Mouse (Mus musculus) common myeloid progenitor, adult 5-6 weeks (primary cell): ENCODE results near the gene Edil3. TPM values are rescaled to one million over a fixed set of nuclear protein-coding genes. Genes with fewer than 3 reads are reported as not detected.

ENCODE experiments used
- ATAC-seq: replicated peaks from 2 replicates; pipeline ENCODE4 v1.8.0; 2016; ENCODE audit warnings: low read depth, mild to moderate bottlenecking, moderate TSS enrichment, inconsistent platforms; ENCODE audit not compliant: poor library complexity, severe bottlenecking
- total RNA-seq: library from RNA; stranded (forward); fragments of 200-1000, 187-1606 nt; gene quantifications from 2 replicates; pipeline ENCODE4 v1.2.3, GENCODE M21; 2017

The Edil3 gene
- not detected in 2 replicates for total RNA-seq

DNA sequence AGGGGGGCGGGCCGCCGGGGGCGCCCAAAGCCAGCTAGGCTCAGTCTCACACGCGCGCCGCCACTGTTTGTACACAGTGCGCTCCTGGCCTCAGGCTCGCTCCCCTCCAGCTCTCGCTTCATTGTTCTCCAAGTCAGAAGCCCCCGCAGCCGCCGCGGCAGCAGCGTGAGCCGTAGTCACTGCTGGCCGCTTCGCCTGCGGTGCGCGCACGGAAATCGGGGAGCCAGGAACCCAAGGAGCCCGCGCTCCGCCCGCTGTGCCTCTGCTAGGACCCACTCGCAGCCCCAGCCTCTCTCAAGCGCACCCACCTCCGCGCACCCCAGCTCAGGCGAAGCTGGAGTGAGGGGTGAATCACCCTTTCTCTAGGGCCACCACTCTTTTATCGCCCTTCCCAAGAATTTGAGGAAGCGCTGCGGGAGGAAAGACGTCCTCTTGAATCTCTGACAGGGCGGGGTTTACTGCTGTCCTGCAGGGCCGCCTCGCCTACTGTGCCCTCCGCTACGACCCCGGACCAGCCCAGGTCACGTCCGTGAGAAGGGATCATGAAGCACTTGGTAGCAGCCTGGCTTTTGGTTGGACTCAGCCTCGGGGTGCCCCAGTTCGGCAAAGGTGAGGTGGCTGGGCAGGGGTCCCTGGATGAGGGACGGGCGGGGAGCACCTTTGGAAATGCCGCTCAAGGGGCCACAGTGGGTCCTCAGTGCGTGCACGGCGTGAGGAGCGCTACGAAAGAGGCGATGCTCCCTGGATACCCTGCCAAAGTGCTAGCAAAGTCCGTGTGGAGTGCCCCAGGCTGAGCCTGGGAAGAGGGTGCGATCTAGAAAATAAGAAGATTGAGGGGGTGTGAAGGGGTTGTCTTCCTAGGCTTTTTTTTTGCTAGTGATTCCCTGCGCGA, at the start of gene Edil3:
Gene Edil3, plus strand, starts transcription at position 33 of the 892 bp plus-strand sequence.
- peak; percentile 83 for ATAC-seq

DNA sequence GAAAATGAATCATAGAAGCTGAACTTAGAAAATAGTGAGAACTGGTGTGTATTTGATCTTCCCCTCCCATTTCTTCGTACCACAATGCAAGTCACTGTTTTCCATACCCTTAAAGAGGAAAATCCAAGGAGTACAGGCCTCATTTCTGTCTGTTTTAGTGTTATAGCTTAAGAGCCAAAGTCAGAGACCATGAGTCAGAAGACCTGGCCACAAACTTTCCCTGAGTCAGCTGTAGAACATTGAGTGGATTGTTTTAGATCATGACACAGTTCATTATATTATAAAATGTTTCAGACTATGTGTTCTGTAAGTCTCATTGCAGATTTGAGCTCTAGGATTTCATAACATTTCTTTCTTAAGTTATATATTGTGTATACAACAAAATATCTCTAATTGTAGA, 22.1 kb upstream of the Edil3 start:
- no peak for ATAC-seq

DNA sequence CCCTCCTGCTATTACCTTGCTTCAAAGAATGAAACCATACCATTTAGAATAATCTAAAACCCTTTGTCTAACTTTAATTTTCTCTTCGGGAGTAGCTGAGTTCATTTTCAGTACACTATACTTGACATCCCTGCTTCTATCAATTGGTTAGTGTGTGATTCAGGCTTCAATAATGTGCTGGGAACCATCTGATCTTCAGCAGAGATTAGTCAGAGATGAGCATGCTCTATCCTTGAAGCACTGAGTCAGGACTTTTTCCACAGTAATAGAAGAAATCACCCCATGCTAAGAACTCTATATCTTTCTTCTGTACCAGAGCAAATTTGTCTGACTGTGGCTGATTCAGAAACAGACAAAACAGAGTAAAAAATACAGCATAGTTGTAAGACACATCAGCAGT, 20.3 kb upstream of the Edil3 start:
- no peak for ATAC-seq

DNA sequence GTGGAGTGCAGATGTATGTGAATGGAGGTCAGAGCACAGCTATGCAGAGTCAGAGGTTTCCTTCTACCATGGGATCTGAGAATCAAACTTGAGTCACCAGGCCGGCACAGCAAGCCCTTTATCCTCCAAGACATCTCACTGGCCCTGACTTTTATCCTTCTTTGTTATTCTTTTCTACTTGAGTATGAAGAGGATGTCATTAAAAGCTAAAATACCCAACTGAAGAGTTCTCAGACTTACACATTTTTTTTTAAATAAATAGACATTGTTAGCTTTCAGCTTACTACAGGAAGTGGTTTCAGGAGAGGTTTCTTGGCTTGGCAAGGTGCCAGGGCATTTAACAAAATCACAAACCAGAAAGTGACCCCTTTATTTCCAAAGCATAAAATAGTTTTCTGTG, 15.4 kb upstream of the Edil3 start:
- ATAC-seq, result peak; percentile 70

DNA sequence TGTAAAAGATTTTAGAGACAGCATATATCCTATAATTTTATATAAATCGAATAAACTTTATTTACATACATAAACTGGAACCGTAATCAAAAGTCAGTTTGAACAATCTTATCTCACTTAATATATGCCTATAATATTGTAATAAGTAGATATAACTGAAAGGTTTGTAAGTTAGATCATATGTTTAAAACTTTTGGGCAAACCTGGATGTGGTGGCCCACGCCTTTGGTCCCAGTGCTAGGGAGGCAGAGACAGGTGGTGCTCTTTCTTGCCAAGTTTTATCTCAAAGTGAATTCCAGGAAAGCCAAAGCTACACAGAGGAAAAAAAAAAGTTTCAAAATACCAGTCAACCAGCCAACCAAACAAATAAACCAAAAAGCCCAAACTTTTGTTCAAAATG, 15.0 kb upstream of the Edil3 start:
- no peak for ATAC-seq

DNA sequence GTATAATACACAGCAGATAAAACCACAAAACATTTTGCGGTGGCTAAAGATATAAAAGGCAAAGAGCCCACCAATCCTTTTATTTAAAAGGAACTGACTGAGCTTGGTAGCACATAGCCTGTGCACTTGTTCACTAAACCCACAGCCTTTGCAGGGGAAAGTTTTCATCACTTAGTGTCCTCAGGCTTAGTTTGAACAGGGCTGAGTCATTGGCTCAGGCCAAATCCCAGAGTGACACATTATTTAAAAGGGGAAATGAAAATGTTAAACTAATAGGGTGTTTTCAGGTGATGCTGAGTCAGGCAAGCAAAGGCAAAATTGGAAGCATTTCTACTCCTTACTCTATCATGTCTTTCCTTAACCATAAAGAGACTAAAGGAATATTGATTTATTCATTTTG, 11.2 kb upstream of the Edil3 start:
- ATAC-seq, result peak; percentile 65

DNA sequence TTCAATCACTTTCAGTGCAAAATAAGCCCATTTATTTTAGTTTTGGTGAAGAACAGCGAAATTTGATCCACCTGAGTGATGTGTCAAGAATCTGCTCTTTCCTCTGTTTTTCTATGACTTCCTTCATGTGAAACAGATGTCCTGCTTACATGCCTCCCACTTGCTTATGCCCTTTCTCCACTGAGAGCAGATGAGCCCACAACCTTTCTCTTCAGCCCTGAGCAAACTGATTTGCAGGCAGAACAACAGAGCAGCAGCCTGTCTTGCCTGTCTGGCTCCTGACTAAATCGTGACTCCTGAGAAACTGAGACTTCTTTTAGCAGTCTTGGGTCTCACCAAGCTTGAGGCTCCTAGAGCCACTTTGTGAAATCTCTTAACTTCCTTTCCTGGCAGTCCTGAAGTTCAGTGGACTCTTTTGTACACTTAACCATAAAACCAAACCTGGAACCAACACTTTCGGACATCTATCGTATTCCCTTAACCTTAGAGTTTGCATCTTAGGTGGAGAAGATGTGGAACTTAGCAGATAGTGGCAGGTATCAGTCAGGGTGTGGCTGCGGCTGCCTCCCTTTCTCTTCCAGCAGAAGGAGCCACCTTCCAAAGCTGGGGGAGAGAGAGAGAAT, 475 bp upstream of the Edil3 start:
- ATAC-seq, result no peak

DNA sequence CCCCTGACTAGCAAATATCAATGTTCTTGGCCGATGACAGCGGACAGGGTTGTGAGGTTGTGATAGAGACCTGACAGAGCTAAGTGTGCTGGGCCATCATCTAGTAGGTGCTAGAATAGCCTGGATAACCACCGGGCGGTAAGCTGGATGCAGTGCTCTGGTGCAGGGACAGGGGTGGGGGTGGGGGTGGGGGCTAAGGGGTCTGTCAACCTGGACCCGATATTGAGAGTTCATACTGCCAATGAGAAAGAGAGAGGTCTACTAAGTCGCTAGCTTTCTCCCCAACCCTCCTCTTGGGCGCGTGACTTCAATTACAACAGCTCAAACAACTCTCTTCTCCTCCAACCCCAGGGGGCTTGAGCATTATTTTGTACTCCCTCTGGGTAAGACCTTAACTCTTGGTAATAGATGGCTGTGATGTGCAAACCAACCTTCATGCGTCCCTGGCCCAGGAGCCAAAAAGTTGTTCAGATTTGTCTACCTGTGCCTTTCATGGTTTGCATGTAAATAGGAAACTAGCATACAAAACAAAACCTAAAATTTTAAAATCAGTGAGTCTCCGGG, 1.1 kb downstream of the Edil3 start:
- no peak for ATAC-seq

DNA sequence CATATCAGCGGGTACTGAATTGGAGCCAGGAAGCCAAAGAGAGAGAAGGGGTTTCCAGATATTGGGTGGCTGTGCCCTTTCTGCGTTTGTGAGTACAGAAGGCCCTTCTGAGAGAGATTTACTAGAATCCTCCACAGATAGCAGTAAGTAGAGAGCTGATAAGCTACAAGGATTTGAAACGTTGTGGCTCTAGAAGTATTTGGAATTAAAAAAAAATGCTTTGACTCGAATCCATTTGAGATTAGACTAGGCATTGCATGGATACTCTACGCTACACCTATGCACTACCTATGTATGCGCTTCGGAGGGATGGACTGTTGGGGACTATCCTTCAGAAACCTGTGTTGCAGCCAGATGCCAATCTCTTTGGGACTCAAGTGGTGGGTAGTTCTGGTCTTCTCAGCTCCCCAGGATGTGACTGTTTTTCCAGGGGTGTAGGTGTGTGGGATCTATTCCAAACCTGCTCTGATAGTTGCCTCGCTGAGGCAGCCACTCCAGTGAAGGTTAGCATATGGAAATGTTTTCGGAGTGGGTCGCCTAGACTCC, 1.8 kb downstream of the Edil3 start:
- no peak for ATAC-seq

DNA sequence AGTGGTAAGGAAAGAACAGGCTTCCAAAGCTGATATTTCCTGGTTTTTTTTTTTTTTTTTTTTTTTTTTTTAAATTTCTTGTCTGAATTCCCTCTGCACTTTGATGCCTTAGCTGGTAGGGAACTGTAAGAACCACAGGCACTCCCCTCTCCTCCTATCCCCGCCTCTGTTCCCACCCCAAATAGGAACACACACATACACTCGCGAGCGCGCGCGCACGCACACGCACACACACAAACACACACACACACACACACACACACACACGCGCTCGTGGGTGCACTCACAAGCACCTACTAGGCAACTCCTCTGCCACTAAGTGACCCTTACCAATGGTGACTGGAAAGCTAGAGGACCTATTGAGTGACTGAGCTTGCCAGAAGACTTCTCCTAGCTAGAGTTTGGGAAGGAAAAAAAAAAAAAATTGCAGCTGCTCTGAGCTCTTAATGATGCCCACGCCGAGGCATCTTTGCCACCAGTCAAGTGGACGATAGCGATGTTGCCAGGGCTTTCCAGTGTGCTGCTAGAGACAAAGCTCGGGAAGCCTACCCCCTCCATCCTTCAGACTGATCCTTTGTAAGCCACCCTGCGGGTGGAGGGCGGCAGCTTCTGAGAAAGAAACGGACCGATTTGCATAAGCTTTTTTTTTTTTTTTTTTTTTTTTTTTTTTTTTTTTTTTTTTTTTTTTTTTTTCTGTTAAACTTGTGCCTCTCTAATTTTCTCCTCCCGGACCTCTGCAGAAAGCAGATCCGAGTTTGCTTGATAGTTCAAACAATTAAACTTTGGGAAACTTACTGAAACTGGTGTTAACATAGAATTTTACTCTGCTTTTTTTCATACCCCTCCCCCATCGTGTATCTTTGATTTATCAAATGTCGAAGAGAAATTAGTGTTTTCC, 2.5 kb downstream of the Edil3 start:
- no peak for ATAC-seq

DNA sequence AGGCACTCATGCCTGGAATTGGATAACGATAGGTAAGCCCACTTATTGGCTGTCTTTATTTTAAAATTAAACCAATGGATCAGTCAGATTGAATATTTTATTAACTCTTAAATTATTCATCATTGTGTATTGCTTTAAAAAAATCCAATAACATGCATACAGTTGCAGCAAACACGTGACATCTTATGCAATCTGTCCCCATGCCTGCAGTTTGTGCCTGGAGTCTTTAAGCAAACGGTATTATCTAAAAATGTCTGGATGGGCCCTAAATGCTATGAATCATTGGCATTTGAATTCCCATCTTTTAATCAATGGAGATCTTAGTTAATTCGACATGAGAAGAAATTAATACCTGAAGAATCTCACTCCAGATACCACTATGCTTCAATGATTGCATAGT, 3.2 kb downstream of the Edil3 start:
- no peak for ATAC-seq

DNA sequence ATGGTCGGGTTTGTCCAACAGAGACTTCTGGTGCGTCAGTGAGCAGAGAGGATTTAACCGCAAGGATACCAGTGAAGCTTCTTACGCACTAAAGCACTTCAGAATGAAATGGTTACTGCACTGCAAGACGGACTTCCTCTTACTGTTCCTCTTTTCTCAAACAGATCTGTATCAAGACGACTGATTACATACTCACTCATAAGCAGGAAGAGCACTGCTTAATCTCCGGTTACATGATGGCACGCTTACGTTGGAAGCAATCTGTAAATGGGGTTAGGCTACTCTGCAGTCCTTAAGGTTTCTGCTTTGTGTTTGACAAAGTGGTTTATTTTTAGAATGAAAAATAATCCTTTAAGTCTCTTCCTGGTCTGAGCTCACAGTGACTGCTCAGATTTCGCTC, 7.1 kb downstream of the Edil3 start:
- ATAC-seq, result peak; percentile 97

DNA sequence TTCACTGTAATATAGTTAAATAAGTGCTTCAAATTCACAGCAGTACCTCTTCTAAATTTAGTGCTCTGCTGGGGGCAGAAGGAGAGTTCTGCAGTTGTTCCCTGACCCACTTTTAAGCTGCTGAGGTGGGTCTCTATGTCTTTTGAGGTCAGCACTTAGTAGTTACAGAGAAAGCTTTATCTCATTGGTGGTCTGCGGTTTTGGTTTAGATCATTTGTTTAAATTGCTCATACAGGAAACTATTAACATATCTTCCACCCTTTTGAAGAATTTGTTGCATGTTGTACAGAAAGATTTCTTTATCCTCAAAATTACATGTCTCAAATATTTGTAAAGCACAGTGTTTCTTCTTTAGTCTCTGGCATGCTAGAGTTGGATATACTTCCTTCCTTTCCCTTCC, 12.5 kb downstream of the Edil3 start:
- no peak for ATAC-seq

DNA sequence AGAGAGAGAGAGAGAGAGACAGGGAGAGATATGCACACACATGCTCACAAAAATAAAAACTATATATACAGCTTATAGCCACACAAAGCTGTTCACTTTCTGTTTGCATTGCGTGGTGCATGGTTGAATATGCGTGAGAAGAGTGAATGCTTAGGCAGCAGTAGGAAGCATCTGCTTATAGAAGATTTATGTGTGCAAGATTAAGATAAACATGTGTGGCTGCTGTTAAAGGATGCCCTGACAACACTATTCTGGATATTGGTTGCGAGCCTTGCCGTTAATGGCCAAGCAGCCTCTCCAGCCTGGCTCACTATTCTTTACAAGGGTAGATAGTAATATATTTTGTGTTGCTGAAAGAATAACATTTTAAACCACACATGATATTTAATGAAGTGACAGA, 28.5 kb downstream of the Edil3 start:
- ATAC-seq, result no peak

DNA sequence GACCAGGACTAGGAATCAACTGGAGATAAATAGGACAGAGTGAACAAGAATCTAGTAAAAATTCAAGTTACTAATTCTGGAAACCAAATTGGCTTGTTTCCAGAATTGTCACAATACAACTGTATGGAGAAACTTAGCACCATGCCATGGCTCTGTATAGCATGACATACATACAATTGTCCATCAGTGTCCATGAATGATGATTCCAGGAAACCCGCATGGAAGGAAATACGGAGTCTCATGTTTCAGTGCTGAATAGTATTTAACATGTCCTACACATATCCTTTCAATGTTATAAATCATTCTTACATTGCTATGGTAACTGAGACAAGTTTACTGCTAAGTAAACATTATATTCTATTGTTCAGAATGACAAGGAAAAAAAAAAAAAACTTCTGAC, 58.7 kb downstream of the Edil3 start:
- no peak for ATAC-seq

DNA sequence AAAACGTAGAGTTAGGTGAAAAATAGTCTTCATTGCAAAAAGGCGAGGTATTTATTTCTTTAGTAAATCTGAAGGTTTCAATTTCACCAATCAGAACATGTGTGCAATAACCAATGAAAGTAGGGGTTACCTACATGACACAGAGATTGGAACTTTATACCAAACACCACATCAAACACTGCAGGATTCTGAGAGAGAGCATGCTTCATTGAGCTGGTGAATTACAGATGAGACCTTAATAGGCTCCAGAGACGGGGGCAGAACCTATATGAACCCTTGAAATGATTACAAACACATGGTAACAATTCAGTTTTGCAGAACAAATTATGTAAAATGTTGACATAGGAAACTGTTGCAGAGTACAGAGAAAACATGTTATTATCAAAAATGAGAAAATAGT, 69.5 kb downstream of the Edil3 start:
- ATAC-seq, result no peak

DNA sequence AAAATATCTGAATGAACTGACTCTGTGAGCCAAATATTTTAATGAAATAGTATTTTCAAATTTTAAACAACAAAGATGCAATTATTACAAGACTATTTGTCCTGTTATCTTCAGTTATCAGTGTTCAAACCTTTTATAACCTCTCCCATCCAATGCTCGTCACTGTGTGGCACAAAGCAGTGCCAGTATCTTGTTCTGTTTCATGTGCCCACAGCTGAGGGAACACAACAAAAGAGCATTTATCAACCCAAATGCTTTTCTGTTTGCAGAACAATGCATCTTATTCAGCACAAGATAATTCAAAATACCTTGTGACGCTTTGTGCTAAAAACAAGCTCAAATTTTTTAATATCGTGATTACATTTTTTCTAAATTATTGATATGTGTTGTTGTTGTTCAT, 78.8 kb downstream of the Edil3 start:
- no peak for ATAC-seq

DNA sequence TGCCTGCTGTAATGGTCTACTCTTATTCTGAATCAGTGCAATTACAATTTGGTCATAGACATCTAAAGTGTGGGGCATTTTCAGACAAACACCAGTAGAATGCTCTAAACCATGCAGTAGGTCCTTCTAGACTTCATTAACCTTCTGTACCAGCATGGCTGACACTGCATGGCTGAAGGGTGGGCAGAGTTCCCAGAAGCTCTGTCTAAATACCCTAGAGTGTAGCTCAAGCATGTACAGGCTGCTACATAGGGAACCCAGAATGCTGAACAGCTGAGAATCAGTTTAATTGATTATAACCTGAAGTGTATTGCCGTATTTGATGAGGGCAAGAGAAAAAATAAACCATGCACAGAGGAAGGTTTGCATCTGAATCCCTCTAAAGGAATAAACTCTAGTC, 86.1 kb downstream of the Edil3 start:
- no peak for ATAC-seq

DNA sequence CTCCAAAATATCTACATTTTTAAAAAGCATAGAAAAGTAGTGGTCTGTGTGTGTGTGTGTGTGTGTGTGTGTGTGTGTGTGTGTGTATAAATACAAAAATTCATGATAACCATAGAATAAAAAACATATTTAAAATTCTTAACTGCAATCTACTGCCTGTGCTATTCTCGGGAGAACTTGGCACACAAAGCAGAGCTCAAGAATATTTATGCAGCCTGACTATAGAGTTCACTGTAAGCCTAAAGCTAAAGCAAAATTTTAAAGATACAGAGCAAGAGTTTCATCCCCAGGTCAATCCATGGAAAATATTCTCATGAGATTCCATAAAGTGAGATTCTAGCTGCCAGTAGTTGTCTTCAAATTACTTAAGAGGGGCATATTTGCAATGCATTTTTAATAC, 86.9 kb downstream of the Edil3 start:
- no peak for ATAC-seq

DNA sequence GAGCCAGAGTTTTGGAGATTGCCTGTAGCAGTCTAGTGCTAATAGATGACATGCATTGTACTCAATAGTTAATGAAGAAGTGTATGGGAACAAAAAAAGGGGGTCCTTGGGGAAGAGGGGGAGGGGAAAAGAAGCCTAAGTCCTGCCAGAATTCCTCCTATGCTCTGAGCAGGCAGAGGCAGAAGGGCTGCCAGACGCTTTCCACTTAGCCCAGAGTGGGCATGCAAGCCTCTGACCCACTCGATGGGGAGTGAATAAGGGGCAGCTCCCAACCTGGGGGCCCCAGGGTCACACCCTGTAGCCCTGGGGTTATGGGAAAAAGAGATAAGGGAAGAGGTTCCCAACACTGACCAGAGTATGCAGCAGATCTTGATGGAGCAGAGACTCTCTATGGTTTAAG, 95.2 kb downstream of the Edil3 start:
- no peak for ATAC-seq
